14 mouse cellular contexts compared by ENCODE assay signal in the genomic region with DNA sequence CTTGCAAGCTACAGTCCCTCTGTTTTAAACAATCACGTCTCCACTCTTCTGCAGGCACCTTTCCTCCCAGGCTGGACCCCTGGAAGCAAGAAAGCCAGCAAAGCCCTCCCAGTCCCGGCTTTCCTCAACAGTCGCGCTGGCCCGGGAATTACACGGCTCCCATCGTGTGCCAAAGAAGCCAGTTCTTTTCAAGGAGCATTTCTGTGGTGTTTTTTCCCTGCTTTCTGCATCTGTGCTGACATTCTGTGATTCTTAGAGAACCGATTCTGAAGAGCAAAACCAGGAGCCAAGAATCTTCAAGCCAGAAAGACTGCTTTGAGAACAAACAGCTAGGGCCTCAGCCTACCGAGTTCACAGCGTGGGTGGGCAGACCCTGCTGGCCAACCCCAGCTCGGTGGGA. TPM values are rescaled to one million over a fixed set of nuclear protein-coding genes. Genes with fewer than 3 reads are reported as not detected.
"Had no signal": no experiment of that assay in that cellular context is flagged by ENCODE, and none has a peak within 500 bp of the region (broad histone marks: within the 10 kb centered on the region; RNA-seq: fewer than 3 reads in every experiment).

No protein-coding gene starts in this region.

- H3K27ac ChIP-seq: limb, embryonic 13.5 days; liver, embryonic 14.5 days; midbrain, embryonic 13.5 days; neural tube, embryonic 15.5 days had no signal

- H3K36me3 ChIP-seq: limb, embryonic 13.5 days; midbrain, embryonic 13.5 days; neural tube, embryonic 15.5 days had no signal

- H3K27me3 ChIP-seq: midbrain, embryonic 13.5 days; neural tube, embryonic 15.5 days had no signal

- DNase-seq: kidney, adult 8-10 months; kidney, postnatal 25 days; layer of hippocampus, postnatal 36 days; left cerebral cortex, postnatal 4 days; lung, adult 18-20 months; spleen, adult 18-20 months; thymus, adult 18-20 months; thymus, postnatal 14 days had no signal

- H3K4me1 ChIP-seq: limb, embryonic 13.5 days had no signal

- ATAC-seq: midbrain, embryonic 13.5 days had no signal

- H3K4me2 ChIP-seq: limb, embryonic 13.5 days; midbrain, embryonic 13.5 days; neural tube, embryonic 15.5 days had no signal

- H3K9me3 ChIP-seq: limb, embryonic 13.5 days; midbrain, embryonic 13.5 days; neural tube, embryonic 15.5 days had no signal

- H3K9ac ChIP-seq: limb, embryonic 13.5 days; liver, embryonic 14.5 days; midbrain, embryonic 13.5 days; neural tube, embryonic 15.5 days had no signal

- H3K4me3 ChIP-seq: limb, embryonic 13.5 days; midbrain, embryonic 13.5 days; myocyte; neural tube, embryonic 15.5 days had no signal

RNA-seq across cellular contexts. Expression of a gene that starts 18.6 kb away (rescaled TPM):
- total RNA-seq: megakaryocyte-erythroid progenitor cell, adult 5-6 weeks had no signal
- polyA plus RNA-seq: liver, embryonic 14.5 days had no signal
